Mouse (Mus musculus) hindbrain, postnatal 0 days (tissue): ENCODE results near the gene Abhd14a. TPM values are rescaled to one million over a fixed set of nuclear protein-coding genes. Genes with fewer than 3 reads are reported as not detected.

Source experiments
- ATAC-seq: fragments of 200-750 bp; cut with Nextera tagmentation; 2 replicates; pipeline ENCODE4 v1.8.0; 2017; ENCODE audit warnings: mild to moderate bottlenecking, moderate TSS enrichment, moderate library complexity
- DNase-seq: peaks from one replicate; pipeline ENCODE4 v3.0.0-alpha.2; 2015; ENCODE audit warnings: low spot score
- H3K27ac ChIP-seq: fragments of 300-500 bp; sonication (generic); 2 replicates; pipeline ENCODE4 v1.5.1; 2014; ENCODE audit warnings: mild to moderate bottlenecking
- H3K27me3 ChIP-seq: fragments of 300-500 bp; sonication (generic); 2 replicates; pipeline ENCODE4 v1.6.1; 2014; ENCODE audit warnings: low read length, mixed read lengths; ENCODE audit not compliant: insufficient read depth
- H3K36me3 ChIP-seq: fragments of 300-500 bp; sonication (generic); 2 replicates; pipeline ENCODE4 v1.6.1; 2014; ENCODE audit warnings: low read length, mixed read lengths; ENCODE audit not compliant: insufficient read depth
- H3K4me1 ChIP-seq: fragments of 300-500 bp; sonication (generic); 2 replicates; pipeline ENCODE4 v1.6.1; 2014; ENCODE audit warnings: antibody characterized with exemption, low read length, mixed read lengths; ENCODE audit not compliant: insufficient read depth
- H3K4me2 ChIP-seq: fragments of 300-500 bp; sonication (generic); 2 replicates; pipeline ENCODE4 v1.6.1; 2014; ENCODE audit warnings: low read depth, mild to moderate bottlenecking, low read length, moderate library complexity, mixed read lengths
- H3K4me3 ChIP-seq: fragments of 300-500 bp; sonication (generic); 2 replicates; pipeline ENCODE4 v1.5.1; 2014; ENCODE audit warnings: low read length
- H3K9ac ChIP-seq: fragments of 300-500 bp; sonication (generic); replicated peaks from 2 replicates; pipeline ENCODE4 v1.6.1; 2014; ENCODE audit warnings: mild to moderate bottlenecking, low read length, moderate library complexity, mixed read lengths
- H3K9me3 ChIP-seq: fragments of 300-500 bp; sonication (generic); 2 replicates; pipeline ENCODE4 v1.6.1; 2016; ENCODE audit warnings: low read length, mixed read lengths
- CTCF ChIP-seq: IDR thresholded peaks from 2 replicates; pipeline ENCODE4 v1.5.1; 2016; ENCODE audit warnings: antibody characterized with exemption, control low read depth, low read depth
- WGBS: fragments of 180-500 bp; shearing (Covaris S2); extraction: QIAGEN DNeasy Blood & Tissue Kit; methylation state at CpG from one replicate; pipeline ENCODE4 v1.1.7; 2014; 5-methylcytosine and 5-hydroxymethylcytosine counted together
- polyA plus RNA-seq: library from polyadenylated mRNA; unstranded; fragments of >200 nt; fragmentation: Nextera tagmentation; extraction: Ambion mirVana; gene quantifications from 2 replicates; pipeline ENCODE4 v1.2.1, GENCODE M21; 2015
- total RNA-seq: library from RNA; depleted of rRNA; stranded (reverse); fragments of >200 nt; gene quantifications from 2 replicates; pipeline ENCODE4 v1.2.3, GENCODE M21; 2014

Gene Abhd14a
- total and polyA plus RNA-seq, 2 experiments from 2014 or later, result 62.1 to 66.8 TPM

- ATAC-seq (no peak), DNase-seq (no peak)
- Histone ChIP-seq H3K36me3 (peaks cover 10% of the 10 kb centered on the region), H3K9ac (no peak overlapping the region; the same call in 1 of the 2 replicates), H3K4me1 (peaks cover 37% of the 10 kb centered on the region), H3K9me3 (no peaks in the 10 kb centered on the region), H3K4me2 (no peak overlapping the region), H3K27ac (no peak overlapping the region), H3K27me3 (no peaks in the 10 kb centered on the region), H3K4me3 (no peak overlapping the region)
- TF ChIP-seq CTCF, result no peak
- WGBS, result 74% methylated on average over 15 of the region's 15 CpGs
Observed at GRCm38 (mm10) chr9:106459946-106460345, 12.5 kb upstream of the Abhd14a start.

- Histone ChIP-seq H3K4me2 (peak overlapping the region; percentile 92), H3K9ac (no peak overlapping the region), H3K4me1 (peaks cover 33% of the 10 kb centered on the region)
Observed at GRCm38 (mm10) chr9:106457920-106458319, 10.4 kb upstream of the Abhd14a start.

DNA sequence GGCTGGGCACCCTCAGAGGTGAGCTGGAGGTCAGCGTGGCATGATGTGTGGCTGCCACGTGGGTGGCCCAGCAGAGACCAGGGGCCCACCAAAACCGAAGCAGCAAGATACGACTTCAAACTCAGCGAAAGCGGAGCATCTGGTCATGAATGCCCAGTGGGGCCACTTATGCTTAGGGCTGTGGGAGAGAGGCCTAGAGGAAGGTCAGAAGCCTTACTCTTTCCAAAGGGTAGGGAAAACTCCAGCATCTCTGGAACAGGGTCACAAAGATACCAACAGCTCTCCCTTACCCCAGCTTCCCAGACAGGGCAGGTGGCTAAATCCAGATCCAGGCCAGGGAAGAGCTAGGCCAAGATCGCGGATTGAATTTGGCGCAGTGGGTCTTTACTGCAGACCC lies 9.7 kb upstream of the Abhd14a start:
- ATAC-seq, result no peak
- H3K4me3 ChIP-seq, result no peak overlapping the region
- peaks cover 10% of the 10 kb centered on the region for H3K36me3 ChIP-seq
- peak overlapping the region; percentile 42 for H3K9ac ChIP-seq
- no peaks in the 10 kb centered on the region for H3K27me3 ChIP-seq
- DNase-seq, result peak; percentile 42
- H3K4me1 ChIP-seq, result peaks cover 35% of the 10 kb centered on the region
- WGBS, result 34% methylated on average over 9 of the region's 9 CpGs
- peak overlapping the region; percentile 92 for H3K4me2 ChIP-seq
- H3K27ac ChIP-seq, result peak overlapping the region; percentile 65
- TF ChIP-seq CTCF, result no peak
- no peaks in the 10 kb centered on the region for H3K9me3 ChIP-seq

More at GRCm38 (mm10) chr9:106457920-106458319, 10.4 kb upstream of the Abhd14a start:
- WGBS, result 29% methylated on average over 5 of the region's 5 CpGs
- no peak overlapping the region for H3K4me3 ChIP-seq
- H3K27ac ChIP-seq, result peak overlapping the region; percentile 65; the same call in 1 of the 2 replicates
- DNase-seq (no peak), ATAC-seq (no peak)
- H3K36me3 ChIP-seq, result peaks cover 10% of the 10 kb centered on the region
- no peak for TF ChIP-seq CTCF
- no peaks in the 10 kb centered on the region for H3K27me3 ChIP-seq
- H3K9me3 ChIP-seq, result no peaks in the 10 kb centered on the region

DNA sequence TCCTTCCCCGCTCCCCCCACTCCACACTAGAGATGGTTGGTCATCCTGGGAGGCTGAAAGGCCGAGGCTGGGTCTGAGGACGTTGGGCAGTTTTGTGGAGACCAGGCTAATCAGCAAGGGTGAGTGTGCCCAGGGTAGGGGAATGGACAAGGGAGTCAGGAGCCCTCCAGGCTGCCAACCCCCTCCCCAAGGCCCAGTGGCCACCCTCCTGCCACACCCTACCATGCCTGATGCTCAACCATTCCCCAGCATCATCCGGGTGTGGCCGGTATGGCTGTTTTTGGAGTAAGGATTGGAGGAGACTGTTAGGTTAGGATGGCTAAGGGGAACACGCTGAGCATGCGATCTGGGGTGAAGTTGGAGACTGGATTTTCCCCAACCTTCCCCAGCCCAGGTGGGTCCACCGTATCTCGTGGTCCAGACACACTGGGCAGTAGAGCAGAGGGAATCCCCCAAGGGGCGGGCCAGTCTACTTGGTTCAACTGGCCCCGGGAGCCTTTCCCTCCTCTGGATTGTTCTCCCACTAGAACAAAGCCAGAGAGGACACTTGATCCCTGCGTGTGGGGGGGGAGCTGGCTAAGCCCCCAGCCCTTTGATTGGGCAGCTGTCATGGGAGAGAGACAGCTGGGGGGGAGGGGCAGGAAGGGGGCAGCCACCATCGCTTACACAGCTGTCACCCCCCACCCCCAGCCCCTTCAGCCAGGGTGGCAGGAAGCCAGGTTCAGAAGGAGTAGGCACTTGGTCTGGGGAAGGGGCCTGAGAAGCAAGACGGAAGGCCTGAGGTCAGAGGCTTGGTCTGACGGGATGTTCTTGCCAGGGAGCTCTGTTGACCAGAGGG lies 9.1 kb upstream of the Abhd14a start:
- DNase-seq, result peak; percentile 78
- TF ChIP-seq CTCF, result no peak
- ATAC-seq, result peak; percentile 15
- 23% methylated on average over 15 of the region's 15 CpGs for WGBS
- Histone ChIP-seq H3K9ac (peak overlapping the region; percentile 42), H3K9me3 (no peaks in the 10 kb centered on the region), H3K36me3 (peaks cover 4% of the 10 kb centered on the region), H3K4me3 (peak overlapping the region; percentile 11), H3K4me1 (peaks cover 35% of the 10 kb centered on the region), H3K27me3 (no peaks in the 10 kb centered on the region), H3K27ac (peak overlapping the region; percentile 65), H3K4me2 (peak overlapping the region; percentile 92)

- Histone ChIP-seq H3K9ac (peak overlapping the region; percentile 85), H3K4me2 (peak overlapping the region; percentile 92), H3K4me3 (peak overlapping the region; percentile 70), H3K4me1 (peaks cover 35% of the 10 kb centered on the region), H3K9me3 (no peaks in the 10 kb centered on the region), H3K27me3 (no peaks in the 10 kb centered on the region), H3K27ac (peak overlapping the region; percentile 94), H3K36me3 (peaks cover 2% of the 10 kb centered on the region)
- ATAC-seq, result peak; percentile 29
- TF ChIP-seq CTCF, result no peak
- WGBS, result 4% methylated on average over 17 of the region's 17 CpGs
- DNase-seq, result peak; percentile 72
Observed at GRCm38 (mm10) chr9:106454888-106455681, 7.6 kb upstream of the Abhd14a start.

- Histone ChIP-seq H3K9ac (peak overlapping the region; percentile 85), H3K27ac (peak overlapping the region; percentile 94), H3K27me3 (no peaks in the 10 kb centered on the region), H3K9me3 (no peaks in the 10 kb centered on the region), H3K36me3 (no peaks in the 10 kb centered on the region), H3K4me1 (peaks cover 35% of the 10 kb centered on the region), H3K4me3 (peak overlapping the region; percentile 70), H3K4me2 (peak overlapping the region; percentile 92)
- 4% methylated on average over 14 of the region's 20 CpGs for WGBS
- ATAC-seq (peak; percentile 4; the same call in 1 of the 2 replicates), DNase-seq (peak; percentile 60)
- TF ChIP-seq CTCF, result no peak
Observed at GRCm38 (mm10) chr9:106454071-106454761, 6.7 kb upstream of the Abhd14a start.
